8 mouse cellular contexts compared by ENCODE assay signal in the genomic region with DNA sequence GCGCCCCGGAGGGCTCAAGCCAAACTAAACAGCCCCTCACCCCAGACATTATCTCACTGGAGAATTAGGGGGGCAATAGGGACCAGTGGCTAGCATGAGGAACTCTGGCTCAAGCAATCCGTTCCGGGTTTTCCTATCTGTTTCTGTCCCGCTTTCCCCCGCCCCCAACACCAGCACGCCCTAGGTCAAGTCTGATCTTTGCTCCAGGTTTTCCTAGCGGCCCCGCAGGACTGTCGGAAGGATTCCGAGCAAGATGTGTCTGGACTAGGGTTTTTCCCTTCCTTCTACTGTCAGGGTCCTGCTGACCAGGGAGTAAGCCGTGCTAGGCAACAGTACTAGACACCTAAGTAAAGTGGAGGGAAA. TPM values are rescaled to one million over a fixed set of nuclear protein-coding genes. Genes with fewer than 3 reads are reported as not detected.
DNase-seq lines count a peak whose midpoint lies in the region; ATAC-seq and TF ChIP-seq lines count a peak whose summit lies in the region.

No protein-coding gene starts in this region.

- H3K4me2 ChIP-seq in hindbrain, postnatal 0 days (ENCODE audit: low read depth, low read length): peak overlapping the region; percentile 100
- H3K4me2 ChIP-seq in liver, embryonic 12.5 days: peak overlapping the region; percentile 98
- H3K4me2 ChIP-seq in myocyte (ENCODE audit: low read depth): peak overlapping the region; percentile 90

- H3K4me1 ChIP-seq in thymus, adult 2 months (replicated peaks; ENCODE audit: control insufficient read depth, insufficient read depth, low read length): peaks cover 41% of the 10 kb centered on the region
- H3K4me1 ChIP-seq in hindbrain, postnatal 0 days (ENCODE audit: insufficient read depth, low read length): peaks cover 41% of the 10 kb centered on the region
- H3K4me1 ChIP-seq in liver, embryonic 12.5 days: peaks cover 72% of the 10 kb centered on the region

- no peak for TF ChIP-seq POLR2A in thymus, adult 2 months (IDR thresholded peaks at IDR 0.05; ENCODE audit: control insufficient read depth, extremely low read depth, insufficient read depth, low read length, poor library complexity)
- peak; percentile 51 for TF ChIP-seq POLR2A in myocyte (IDR thresholded peaks at IDR 0.05; ENCODE audit: insufficient read length, low read depth)

- 0 out of 2 replicates have a peak, but pooled peaks have one; percentile 3 for ATAC-seq in frontal cortex, adult (ENCODE audit: low TSS enrichment)
- ATAC-seq in hindbrain, postnatal 0 days: peak; percentile 35
- peak; percentile 19 for ATAC-seq in liver, embryonic 12.5 days

- no peak overlapping the region for H3K27ac ChIP-seq in thymus, adult 2 months (ENCODE audit: control insufficient read depth, insufficient read depth, low read length)
- peak overlapping the region; percentile 77; the same call in 1 of the 2 replicates for H3K27ac ChIP-seq in hindbrain, postnatal 0 days
- peak overlapping the region; percentile 85 for H3K27ac ChIP-seq in liver, embryonic 12.5 days

- 2% methylated on average over 12 of the region's 12 CpGs for WGBS in thymus, adult 2 months
- 0% methylated on average over 12 of the region's 12 CpGs for WGBS in hindbrain, postnatal 0 days
- WGBS in liver, embryonic 12.5 days (ENCODE audit: insufficient replicate concordance): under 1% methylated on average over 11 of the region's 12 CpGs

- no peak overlapping the region for H3ac ChIP-seq in myocyte (ENCODE audit: control insufficient read depth, insufficient read length)

- H3K4me3 ChIP-seq in thymus, adult 2 months (ENCODE audit: control insufficient read depth, insufficient read depth, low read length): peak overlapping the region; percentile 16
- H3K4me3 ChIP-seq in hindbrain, postnatal 0 days (ENCODE audit: low read length): peak overlapping the region; percentile 48
- H3K4me3 ChIP-seq in liver, embryonic 12.5 days: peak overlapping the region; percentile 63
- H3K4me3 ChIP-seq in myocyte: peak overlapping the region; percentile 99

- no peaks in the 10 kb centered on the region for H3K36me3 ChIP-seq in thymus, adult 2 months (ENCODE audit: control insufficient read depth, insufficient read depth, low read length)
- no peaks in the 10 kb centered on the region for H3K36me3 ChIP-seq in hindbrain, postnatal 0 days (ENCODE audit: insufficient read depth, low read length)
- H3K36me3 ChIP-seq in liver, embryonic 12.5 days: peaks cover 9% of the 10 kb centered on the region; the same call in 1 of the 2 replicates
- no peaks in the 10 kb centered on the region for H3K36me3 ChIP-seq in myocyte (ENCODE audit: control insufficient read depth, insufficient read depth)

- H3K27me3 ChIP-seq in thymus, adult 2 months (ENCODE audit: control insufficient read depth, insufficient read depth, low read length): peaks cover 13% of the 10 kb centered on the region
- H3K27me3 ChIP-seq in hindbrain, postnatal 0 days (ENCODE audit: insufficient read depth, low read length): no peaks in the 10 kb centered on the region
- peaks cover 31% of the 10 kb centered on the region for H3K27me3 ChIP-seq in liver, embryonic 12.5 days (replicated peaks)
- H3K27me3 ChIP-seq in myocyte (ENCODE audit: control insufficient read depth, insufficient read depth, insufficient read length): no peaks in the 10 kb centered on the region

- H3K9me3 ChIP-seq in hindbrain, postnatal 0 days (ENCODE audit: low read length): no peaks in the 10 kb centered on the region
- H3K9me3 ChIP-seq in liver, embryonic 12.5 days (replicated peaks): no peaks in the 10 kb centered on the region

- peaks cover 22% of the 10 kb centered on the region for H3K79me2 ChIP-seq in myocyte (ENCODE audit: control insufficient read depth, insufficient read depth)

- peak overlapping the region; percentile 47; the same call in 1 of the 2 replicates for H3K9ac ChIP-seq in hindbrain, postnatal 0 days (replicated peaks; ENCODE audit: low read length)
- H3K9ac ChIP-seq in liver, embryonic 12.5 days: peak overlapping the region; percentile 81

- TF ChIP-seq CTCF in thymus, adult 2 months (IDR thresholded peaks at IDR 0.05; ENCODE audit: borderline replicate concordance, control insufficient read depth, extremely low read depth, insufficient read depth, low read length, poor library complexity): no peak
- no peak for TF ChIP-seq CTCF in hindbrain, postnatal 0 days (IDR thresholded peaks at IDR 0.05; ENCODE audit: low read depth)

- peak; percentile 18 for DNase-seq in thymus, adult 2 months
- DNase-seq in thymus, postnatal 36 days: no peak
- DNase-seq in cerebellum, adult 9-10 months: peak; percentile 91
- peak; percentile 89 for DNase-seq in hindbrain, postnatal 0 days (ENCODE audit: low spot score)
- peak; percentile 68 for DNase-seq in urinary bladder, postnatal 25 days (ENCODE audit: low spot score)

TF ChIP-seq in myocyte, 11 proteins besides CTCF, POLR2A, EP300 and RAD21:
- TF ChIP-seq TCF12 (IDR thresholded peaks at IDR 0.05; ENCODE audit: insufficient read depth, poor library complexity, severe bottlenecking) (no peak), TCF3 (IDR thresholded peaks at IDR 0.05; ENCODE audit: insufficient read length, low read depth) (no peak), USF1 (IDR thresholded peaks at IDR 0.05; ENCODE audit: low read depth) (no peak), POLR2AphosphoS2 (IDR thresholded peaks at IDR 0.05; ENCODE audit: insufficient read length, low read depth) (no peak)

RNA-seq across cellular contexts. Expression of gene Zbtb7b, which starts 0.3 kb away (rescaled TPM):
- polyA plus RNA-seq in thymus, adult 2 months (2012; rRNA removed): 59.8 and 64.9 TPM in 2 replicates
- total RNA-seq in hindbrain, postnatal 0 days (2014; rRNA removed): 3.7 and 5.4 TPM in 2 replicates
- polyA plus RNA-seq in hindbrain, postnatal 0 days (2015; fragmentation: Nextera tagmentation; extraction: Ambion mirVana): 0.73 and 0.82 TPM in 2 replicates
- polyA plus RNA-seq in liver, embryonic 12.5 days (2016; fragmentation: Nextera tagmentation; extraction: Ambion mirVana): 1.2 and 1.6 TPM in 2 replicates
- polyA plus RNA-seq in myocyte (2012; fragmentation: generic; extraction: Trizol): 47.0 TPM

RNA-seq across cellular contexts. Expression of gene Lenep, which starts 7.7 kb away (rescaled TPM):
- 0.66 TPM in 1 of 2 replicates, not detected in the other for polyA plus RNA-seq in thymus, adult 2 months (2012; rRNA removed)
- total RNA-seq in hindbrain, postnatal 0 days (2014; rRNA removed): not detected in 2 replicates
- polyA plus RNA-seq in hindbrain, postnatal 0 days (2015; fragmentation: Nextera tagmentation; extraction: Ambion mirVana): not detected in 2 replicates
- not detected in 2 replicates for polyA plus RNA-seq in liver, embryonic 12.5 days (2016; fragmentation: Nextera tagmentation; extraction: Ambion mirVana)
- not detected for polyA plus RNA-seq in myocyte (2012; fragmentation: generic; extraction: Trizol)

RNA-seq across cellular contexts. Expression of gene Flad1, which starts 16.8 kb away (rescaled TPM):
- polyA plus RNA-seq in thymus, adult 2 months (2012; rRNA removed): 57.0 and 58.3 TPM in 2 replicates
- total RNA-seq in hindbrain, postnatal 0 days (2014; rRNA removed): 32.1 and 40.7 TPM in 2 replicates
- polyA plus RNA-seq in hindbrain, postnatal 0 days (2015; fragmentation: Nextera tagmentation; extraction: Ambion mirVana): 23.8 and 26.8 TPM in 2 replicates
- 21.6 and 22.9 TPM in 2 replicates for polyA plus RNA-seq in liver, embryonic 12.5 days (2016; fragmentation: Nextera tagmentation; extraction: Ambion mirVana)
- 19.8 TPM for polyA plus RNA-seq in myocyte (2012; fragmentation: generic; extraction: Trizol)

RNA-seq across cellular contexts. Expression of gene Cks1b, which starts 23.3 kb away (rescaled TPM):
- polyA plus RNA-seq in thymus, adult 2 months (2012; rRNA removed): 104 TPM in 2 replicates
- 43.6 and 45.6 TPM in 2 replicates for total RNA-seq in hindbrain, postnatal 0 days (2014; rRNA removed)
- polyA plus RNA-seq in hindbrain, postnatal 0 days (2015; fragmentation: Nextera tagmentation; extraction: Ambion mirVana): 103 and 107 TPM in 2 replicates
- polyA plus RNA-seq in liver, embryonic 12.5 days (2016; fragmentation: Nextera tagmentation; extraction: Ambion mirVana): 310 and 316 TPM in 2 replicates
- polyA plus RNA-seq in myocyte (2012; fragmentation: generic; extraction: Trizol): 113 TPM

RNA-seq across cellular contexts. Expression of gene Shc1, which starts 23.4 kb away (rescaled TPM):
- polyA plus RNA-seq in thymus, adult 2 months (2012; rRNA removed): 89.9 and 92.1 TPM in 2 replicates
- 29.6 and 33.4 TPM in 2 replicates for total RNA-seq in hindbrain, postnatal 0 days (2014; rRNA removed)
- 12.8 and 13.9 TPM in 2 replicates for polyA plus RNA-seq in hindbrain, postnatal 0 days (2015; fragmentation: Nextera tagmentation; extraction: Ambion mirVana)
- 56.8 and 63.3 TPM in 2 replicates for polyA plus RNA-seq in liver, embryonic 12.5 days (2016; fragmentation: Nextera tagmentation; extraction: Ambion mirVana)
- polyA plus RNA-seq in myocyte (2012; fragmentation: generic; extraction: Trizol): 95.5 TPM

Comparison
In these comparisons a context has a peak if more than half of its experiments do, and no peak if none do; other contexts are left out.
1. DNase-seq: peak in thymus, adult 2 months (single experiment), cerebellum, adult 9-10 months (single experiment), hindbrain, postnatal 0 days (single experiment) and urinary bladder, postnatal 25 days (single experiment); none in thymus, postnatal 36 days (0 of 2).
2. H3K4me3 ChIP-seq: peak in every context shown above with its lines; median percentile 99 in myocyte; 63 in liver, embryonic 12.5 days; 48 in hindbrain, postnatal 0 days; 16 in thymus, adult 2 months.
3. RNA of gene Zbtb7b, which starts 0.3 kb away (polyA plus RNA-seq): 59.8 to 64.9 TPM in thymus, adult 2 months and 47.0 TPM in myocyte (single experiment); 1.2 to 1.6 TPM in liver, embryonic 12.5 days and 0.73 to 0.82 TPM in hindbrain, postnatal 0 days; every median in the first group is over 10 times any median in the second.
4. Peak in every context shown above with its lines, with median percentiles within 50 percentile points of each other: ATAC-seq and H3K4me2 ChIP-seq.